Mouse (Mus musculus) CD4-positive, CD25-positive, alpha-beta regulatory T cell, adult 2 months (primary cell): Measurements from ENCODE around the gene Bpifb9b.
"Not testable (repeated sequence)": the region's sequence is repeated elsewhere in the genome, so short reads cannot be mapped to it uniquely, and the experiment has no call there.

Source experiments
- DNase-seq: peaks from one replicate; pipeline ENCODE4 v3.0.0-alpha.2; 2012; ENCODE audit warnings: low read depth, low spot score

The Bpifb9b gene

DNA sequence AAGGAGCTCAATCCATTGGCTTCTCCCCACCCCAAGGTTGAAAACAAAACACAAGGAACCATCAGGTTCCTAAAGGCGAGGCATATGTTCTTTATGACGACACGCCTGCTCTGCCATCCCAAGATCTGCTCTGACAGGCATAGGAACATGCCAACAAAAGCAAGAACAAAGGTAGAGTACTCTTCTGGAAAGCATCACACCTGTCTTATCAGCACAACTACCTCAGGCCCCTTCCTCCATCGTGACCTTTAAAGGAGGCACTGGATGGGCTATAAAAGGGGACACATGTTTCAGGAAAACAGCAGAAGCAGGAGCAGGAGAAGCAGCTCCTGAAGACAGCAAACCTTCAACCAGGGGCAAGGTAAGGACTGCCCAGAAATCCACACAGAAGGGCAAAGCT lies at the start of gene Bpifb9b:
Gene Bpifb9b (plus strand): TSS at position 301 of the 400 bp plus-strand sequence.
- DNase-seq: not testable (repeated sequence)

DNA sequence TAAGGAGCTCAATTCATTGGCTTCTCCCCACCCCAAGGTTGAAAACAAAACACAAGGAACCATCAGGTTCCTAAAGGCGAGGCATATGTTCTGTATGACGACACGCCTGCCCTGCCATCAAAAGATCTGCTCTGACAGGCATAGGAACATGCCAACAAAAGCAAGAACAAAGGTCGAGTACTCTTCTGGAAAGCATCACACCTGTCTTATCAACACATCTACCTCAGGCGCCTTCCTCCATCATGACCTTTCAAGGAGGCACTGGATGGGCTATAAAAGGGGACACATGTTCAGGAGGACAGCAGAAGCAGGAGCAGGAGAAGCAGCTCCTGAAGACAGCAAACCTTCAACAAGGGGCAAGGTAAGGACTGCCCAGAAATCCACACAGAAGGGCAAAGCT lies 49.5 kb upstream of the Bpifb9b start, which contains the start of gene Bpifb9a:
Gene Bpifb9a (plus strand): TSS at position 301 of the 400 bp plus-strand sequence.
- DNase-seq: not testable (repeated sequence)

DNA sequence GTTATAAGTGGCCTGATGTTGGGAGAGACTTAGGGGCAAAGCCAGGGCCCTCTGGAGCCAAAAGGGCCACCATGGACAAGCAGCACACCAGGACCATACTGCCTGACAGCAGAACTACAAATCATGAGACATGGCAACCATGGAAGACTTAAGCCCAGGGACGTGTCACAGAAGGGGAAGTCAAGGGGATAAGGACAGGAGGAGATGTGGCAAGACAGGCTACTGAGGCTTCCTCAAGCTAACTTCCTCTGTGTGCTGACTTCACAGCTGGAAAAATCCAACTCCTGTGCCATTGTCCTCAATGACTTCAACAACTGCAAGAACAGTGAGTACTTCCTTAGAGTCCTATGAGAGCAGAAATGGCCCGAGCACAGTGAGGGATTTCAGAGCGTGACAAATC lies 42.6 kb upstream of the Bpifb9b start:
- DNase-seq: not testable (repeated sequence)

DNA sequence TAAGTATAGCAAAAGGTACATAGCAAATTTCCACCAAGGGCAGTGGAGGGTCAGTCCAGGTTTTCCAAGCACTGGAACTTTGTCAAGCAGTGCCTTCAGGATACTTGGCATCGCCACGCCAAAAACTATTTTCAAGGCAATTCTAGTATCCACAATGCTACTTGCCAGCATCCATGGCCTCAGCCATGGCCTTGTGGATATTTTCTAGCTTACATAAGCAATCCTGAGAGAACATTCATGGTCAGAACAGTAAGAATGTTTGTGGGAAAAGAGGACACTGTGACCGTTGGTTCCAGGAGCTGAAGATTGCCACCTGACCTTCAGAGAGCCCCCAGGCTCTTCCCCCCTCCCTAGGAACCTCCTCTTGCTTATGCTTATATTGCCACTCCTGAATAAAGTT lies 15.2 kb upstream of the Bpifb9b start:
- DNase-seq: not testable (repeated sequence)

DNA sequence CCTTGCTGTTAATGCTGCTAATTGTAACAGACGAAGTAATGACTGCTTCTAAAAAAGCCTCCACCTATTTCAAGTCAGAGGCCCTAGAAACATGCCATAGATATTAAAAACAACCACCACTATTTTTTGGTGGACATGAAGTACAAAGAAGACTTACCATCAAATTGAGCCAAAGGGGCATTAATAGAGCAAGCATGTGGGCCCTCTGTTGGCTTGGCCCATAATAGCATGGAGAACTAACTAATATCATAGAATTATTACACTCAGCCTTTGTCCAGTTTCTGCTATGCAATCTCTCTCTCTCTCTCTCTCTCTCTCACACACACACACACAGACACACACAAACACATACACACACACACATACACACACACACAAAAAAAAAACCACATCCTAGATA lies 14.2 kb upstream of the Bpifb9b start:
- DNase-seq: no peak

DNA sequence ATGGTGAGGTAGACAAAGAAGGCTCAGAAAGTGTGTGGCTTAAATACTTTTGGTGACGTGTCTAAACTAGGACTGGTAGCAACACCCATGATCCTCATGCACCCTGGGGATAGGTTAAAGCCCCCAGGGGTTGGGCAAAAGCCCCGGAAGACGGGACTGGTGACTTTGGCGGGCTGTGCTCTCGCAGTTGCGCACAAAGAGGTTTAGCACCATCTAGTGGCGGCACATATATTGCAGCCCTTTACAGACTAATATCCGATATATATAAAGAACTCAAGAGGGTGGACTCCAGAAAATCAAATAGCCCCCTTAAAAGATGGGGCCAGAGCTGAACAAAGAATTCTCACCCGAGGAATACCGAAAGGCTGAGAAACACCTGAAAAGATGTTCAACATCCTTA lies 12.3 kb upstream of the Bpifb9b start:
- DNase-seq: peak; percentile 66

DNA sequence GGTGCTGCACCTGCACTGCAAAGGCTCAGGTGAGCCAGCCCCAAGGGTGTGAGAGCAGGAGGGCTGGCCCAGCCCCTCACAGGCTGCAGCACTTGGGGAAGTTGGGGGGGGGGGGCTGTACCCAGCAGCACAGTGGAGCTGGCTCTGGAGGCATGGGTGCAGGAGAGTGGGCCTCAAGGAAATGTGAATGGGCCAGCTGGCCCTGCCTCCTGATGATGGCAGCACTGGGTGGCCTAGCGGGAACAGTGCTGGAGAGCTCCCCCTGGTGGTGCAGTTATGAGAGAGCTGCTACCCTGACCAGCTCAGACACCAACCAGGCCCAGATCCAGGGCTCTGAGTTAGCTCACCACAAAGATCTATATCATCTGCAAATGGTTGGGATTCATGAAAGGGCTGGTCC lies 6.5 kb upstream of the Bpifb9b start:
- DNase-seq: peak; percentile 87

DNA sequence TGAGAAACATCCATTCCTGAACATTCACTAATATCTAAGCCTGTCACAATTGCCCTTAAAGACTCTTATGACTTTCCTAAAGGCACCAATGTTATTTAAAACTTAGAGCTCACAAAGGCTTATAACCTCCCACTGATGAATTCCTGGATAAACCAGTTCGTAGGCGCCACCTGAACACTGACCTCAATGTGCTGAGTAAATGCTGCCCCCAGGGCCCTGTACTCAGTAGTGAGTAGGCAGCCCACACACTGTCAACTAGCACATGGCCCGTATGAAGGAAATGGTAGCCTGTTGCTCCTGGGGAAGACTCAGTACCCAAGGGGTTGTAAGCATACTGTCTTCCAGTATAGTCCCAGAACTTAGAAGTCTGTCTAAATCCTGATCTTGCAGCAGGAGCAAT lies 5.3 kb upstream of the Bpifb9b start:
- no peak for DNase-seq

DNA sequence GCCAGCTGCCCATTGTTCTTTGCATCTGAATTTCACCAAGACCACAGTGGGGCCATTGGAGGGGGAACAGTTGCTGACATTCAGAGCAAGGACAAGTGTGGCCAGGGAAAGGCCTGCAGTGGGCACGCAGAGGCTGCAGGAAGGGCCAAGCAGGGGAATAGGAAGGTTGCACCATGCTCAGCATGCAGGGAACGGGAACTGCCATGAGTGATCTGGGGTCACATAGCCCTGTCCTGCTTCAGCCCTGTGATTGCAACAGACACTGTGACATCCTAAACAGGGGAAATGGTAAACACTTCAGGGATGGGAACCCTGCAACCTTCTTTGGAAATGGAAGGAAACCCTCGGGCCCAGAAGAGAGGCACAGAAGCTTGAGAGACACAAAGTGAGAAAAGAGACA lies 2.4 kb upstream of the Bpifb9b start:
- not testable (repeated sequence) for DNase-seq

DNA sequence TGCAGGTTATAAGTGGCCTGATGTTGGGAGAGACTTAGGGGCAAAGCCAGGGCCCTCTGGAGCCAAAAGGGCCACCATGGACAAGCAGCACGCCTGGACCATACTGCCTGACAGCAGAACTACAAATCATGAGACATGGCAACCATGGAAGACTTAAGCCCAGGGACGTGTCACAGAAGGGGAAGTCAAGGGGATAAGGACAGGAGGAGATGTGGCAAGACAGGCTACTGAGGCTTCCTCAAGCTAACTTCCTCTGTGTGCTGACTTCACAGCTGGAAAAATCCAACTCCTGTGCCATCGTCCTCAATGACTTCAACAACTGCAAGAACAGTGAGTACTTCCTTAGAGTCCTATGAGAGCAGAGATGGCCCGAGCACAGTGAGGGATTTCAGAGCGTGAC lies 6.7 kb downstream of the Bpifb9b start:
- not testable (repeated sequence) for DNase-seq

DNA sequence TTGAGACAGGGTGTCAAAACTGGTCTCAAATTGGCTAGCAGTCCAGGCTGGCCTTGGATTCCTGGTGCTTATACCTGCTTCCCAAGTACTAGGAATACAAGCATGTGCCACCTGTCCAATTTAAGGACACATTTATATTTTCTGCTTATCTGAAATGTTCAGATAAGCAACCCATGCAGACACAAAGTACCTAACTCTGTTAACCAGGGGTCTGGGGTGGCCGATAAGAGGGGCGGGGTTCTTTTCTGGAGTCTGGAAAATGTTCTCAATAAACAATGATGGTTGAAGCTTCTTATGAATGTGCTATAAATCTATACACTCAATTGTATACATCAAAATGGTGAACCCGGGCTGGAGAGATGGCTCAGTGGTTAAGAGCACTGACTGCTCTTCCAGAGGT lies 19.8 kb downstream of the Bpifb9b start:
- no peak for DNase-seq

DNA sequence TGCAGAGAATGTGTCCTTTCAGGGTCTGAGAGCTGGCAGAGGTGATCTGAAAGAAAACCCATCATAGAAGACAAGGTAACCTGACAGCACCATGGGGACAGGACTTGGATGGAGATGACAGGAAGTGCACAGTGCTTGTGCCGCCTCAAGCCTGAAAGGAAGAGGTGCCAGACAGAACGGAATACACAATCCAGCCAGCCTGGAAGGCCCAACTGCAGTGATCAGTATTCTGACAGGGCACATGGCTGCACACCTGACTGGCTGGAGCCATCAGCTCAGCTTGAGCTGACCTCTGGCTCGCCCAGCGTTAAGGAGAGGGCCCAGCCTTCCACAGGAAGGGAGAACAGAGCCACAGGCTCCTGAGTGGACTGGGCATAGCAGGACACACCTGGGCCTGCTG lies 28.5 kb downstream of the Bpifb9b start:
- DNase-seq: no peak

DNA sequence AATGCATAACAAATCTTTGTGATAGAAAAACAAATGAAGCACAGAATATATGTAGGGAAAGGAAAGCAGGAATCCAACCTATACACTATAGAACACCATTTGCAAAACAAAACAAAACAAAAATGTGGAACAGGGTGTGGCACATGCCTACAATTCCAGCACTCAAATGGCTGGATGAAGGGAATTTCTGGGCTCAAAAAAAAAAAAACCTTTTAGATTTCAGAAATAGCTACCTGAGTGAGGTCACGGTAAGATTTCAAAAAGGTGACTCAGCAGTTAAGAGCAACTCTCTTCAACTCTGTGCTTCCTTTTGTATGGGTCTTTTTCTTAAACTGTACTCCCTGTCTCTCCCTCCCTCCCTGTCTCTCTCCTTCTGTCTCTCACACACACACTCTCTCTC lies 31.1 kb downstream of the Bpifb9b start:
- DNase-seq: no peak

DNA sequence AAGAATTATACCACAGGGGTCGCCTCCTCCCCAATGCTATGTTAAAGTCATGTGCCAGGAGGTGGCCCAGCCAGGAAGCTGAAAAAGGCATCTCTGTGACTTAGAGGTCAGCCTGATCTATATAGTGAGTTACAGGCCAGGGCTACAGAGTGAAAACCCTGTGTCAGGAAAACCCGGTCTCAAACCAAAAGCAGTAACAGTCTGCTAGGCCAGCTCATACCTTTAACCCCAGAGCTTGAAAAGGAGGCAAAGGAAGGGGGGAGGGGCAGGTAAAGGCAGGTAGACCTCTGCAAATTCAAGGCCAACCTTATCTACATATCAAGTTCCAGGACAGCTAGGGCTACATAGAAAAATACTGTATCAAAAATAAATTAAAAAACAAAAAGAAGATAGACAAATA lies 32.3 kb downstream of the Bpifb9b start:
- DNase-seq: no peak

DNA sequence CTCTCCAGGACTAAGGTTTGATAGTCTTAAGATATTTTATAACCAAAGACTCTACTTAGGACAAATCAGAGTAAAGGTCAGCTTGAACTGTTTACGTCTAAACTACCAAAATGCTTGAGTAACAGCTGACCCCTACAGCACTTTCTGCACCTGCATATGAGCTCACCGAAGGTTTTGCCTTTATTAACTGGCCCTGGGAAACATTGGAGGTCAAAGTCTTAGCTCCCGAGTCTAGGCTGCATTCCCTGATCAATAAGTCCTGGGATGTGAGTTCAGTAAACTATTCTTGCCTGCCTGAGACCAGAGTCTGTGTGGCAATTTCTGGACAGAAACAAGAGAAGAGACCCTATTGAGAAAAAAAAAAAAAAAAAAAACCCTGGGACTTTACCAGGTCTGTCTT lies 41.1 kb downstream of the Bpifb9b start:
- no peak for DNase-seq

DNA sequence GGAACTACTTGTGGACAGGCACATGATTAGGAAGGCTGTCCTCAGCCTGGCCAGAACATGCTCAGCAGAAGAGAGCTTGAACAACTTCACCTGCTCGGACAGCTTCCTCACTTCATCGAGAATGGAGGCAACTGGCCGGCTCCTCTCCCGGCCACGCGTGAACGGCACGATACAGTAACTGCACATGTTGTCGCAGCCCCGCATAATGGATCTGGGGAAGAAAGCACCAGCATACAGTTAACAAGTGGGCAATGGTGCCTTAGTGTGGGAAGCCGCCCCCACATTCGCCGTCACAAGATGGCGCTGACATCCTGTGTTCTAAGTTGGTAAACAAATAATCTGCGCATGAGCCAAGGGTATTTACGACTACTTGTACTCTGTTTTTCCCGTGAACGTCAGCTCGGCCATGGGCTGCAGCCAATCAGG lies 47.0 kb downstream of the Bpifb9b start:
- peak; percentile 59 for DNase-seq

DNA sequence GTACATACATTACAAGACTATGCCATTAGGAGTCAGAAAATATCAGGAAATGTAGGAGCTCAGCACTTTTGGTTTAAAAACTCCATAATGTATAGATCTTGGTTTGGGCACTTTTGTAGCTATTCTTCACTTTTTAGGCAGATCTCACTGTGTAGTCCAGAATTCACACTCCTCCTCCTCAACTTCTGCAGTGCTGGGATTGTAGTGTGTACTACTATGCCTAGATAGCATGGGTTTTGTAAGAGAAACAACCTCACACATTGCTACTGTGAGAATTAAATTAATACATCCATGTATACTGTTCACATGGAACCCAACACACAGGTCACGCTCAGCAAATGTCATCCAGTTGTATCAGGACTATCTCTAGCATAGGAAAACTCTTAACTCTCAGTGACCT lies 60.5 kb downstream of the Bpifb9b start:
- no peak for DNase-seq
